Mouse (Mus musculus) megakaryocyte, embryonic 14.5 days (primary cell): ENCODE data around the gene Dagla. TPM values are rescaled to one million over a fixed set of nuclear protein-coding genes. Genes with fewer than 3 reads are reported as not detected.
A peak's percentile ranks its signal among the peaks of the same experiment; 100 is the strongest.

Experiments
- H3K27me3 ChIP-seq: replicated peaks from 2 replicates; pipeline ENCODE3; 2012; ENCODE audit warnings: inconsistent platforms
- H3K36me3 ChIP-seq: replicated peaks from 2 replicates; pipeline ENCODE3; 2012; ENCODE audit warnings: low read length, inconsistent platforms, mixed read lengths
- H3K4me1 ChIP-seq: 2 replicates; pipeline ENCODE4 v1.6.1; 2012; ENCODE audit warnings: inconsistent platforms
- H3K4me3 ChIP-seq: replicated peaks from 2 replicates; pipeline ENCODE3; 2012; ENCODE audit warnings: moderate library complexity, mild to moderate bottlenecking, inconsistent platforms
- H3K9me3 ChIP-seq: 2 replicates; pipeline ENCODE4 v1.6.1; 2012; ENCODE audit warnings: inconsistent platforms
- FLI1 ChIP-seq: IDR thresholded peaks from 2 replicates; pipeline ENCODE4 v1.6.1; 2012; ENCODE audit warnings: low read length, inconsistent platforms, mixed read lengths
- GATA1 ChIP-seq: IDR thresholded peaks from 3 replicates; pipeline ENCODE4 v1.6.1; 2012; ENCODE audit warnings: mixed read lengths, low read length, inconsistent platforms, borderline replicate concordance
- polyA plus RNA-seq: library from polyadenylated mRNA; stranded (reverse); fragments of >175 nt; gene quantifications from 2 replicates; pipeline ENCODE4 v1.2.3, GENCODE M21; 2012; ENCODE audit warnings: low replicate concordance; ENCODE audit not compliant: insufficient read depth

Dagla gene
- polyA plus RNA-seq, 1 experiment: 1.1 TPM

GRCm38 (mm10) chr19:10316956-10317355 is 12.3 kb upstream of the Dagla start:
- peaks cover 3% of the 10 kb centered on the region; the same call in 1 of the 2 replicates for H3K9me3 ChIP-seq
- peaks cover 10% of the 10 kb centered on the region for H3K4me1 ChIP-seq
- H3K27me3 ChIP-seq: peaks cover 38% of the 10 kb centered on the region
- TF ChIP-seq GATA1: no peak
- no peak for TF ChIP-seq FLI1
- no peaks in the 10 kb centered on the region for H3K36me3 ChIP-seq
- H3K4me3 ChIP-seq: no peak overlapping the region

DNA sequence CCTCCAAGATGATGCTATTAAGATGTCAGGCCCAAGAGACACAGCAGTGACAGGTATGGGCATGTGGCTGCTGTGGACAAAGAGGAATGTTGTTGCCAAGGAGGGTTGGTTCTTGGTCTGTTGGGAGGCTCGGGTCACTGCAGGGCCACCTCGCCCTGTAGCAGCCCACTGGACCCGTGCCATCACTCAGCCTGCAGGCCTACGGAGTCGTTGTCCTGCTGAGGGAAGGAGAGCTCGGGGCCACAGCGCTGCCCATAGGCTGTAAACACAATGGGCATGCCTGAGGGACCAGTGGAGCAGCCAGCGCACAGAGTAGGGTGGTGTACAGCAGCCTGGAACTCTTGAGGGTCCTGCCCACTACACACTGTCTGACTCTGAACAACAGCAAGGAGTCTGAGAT is 7.4 kb upstream of the Dagla start:
- H3K36me3 ChIP-seq: no peaks in the 10 kb centered on the region
- H3K4me1 ChIP-seq: no peaks in the 10 kb centered on the region
- peaks cover 43% of the 10 kb centered on the region for H3K27me3 ChIP-seq
- peaks cover 3% of the 10 kb centered on the region; the same call in 1 of the 2 replicates for H3K9me3 ChIP-seq
- H3K4me3 ChIP-seq: no peak overlapping the region
- no peak for TF ChIP-seq GATA1
- no peak for TF ChIP-seq FLI1

GRCm38 (mm10) chr19:10308990-10309389 is 4.3 kb upstream of the Dagla start:
- H3K27me3 ChIP-seq: peaks cover 62% of the 10 kb centered on the region
- TF ChIP-seq FLI1 (no peak), GATA1 (no peak)

GRCm38 (mm10) chr19:10307941-10308340 is 3.3 kb upstream of the Dagla start:
- TF ChIP-seq FLI1 (no peak), GATA1 (no peak)
- H3K36me3 ChIP-seq: no peaks in the 10 kb centered on the region
- H3K27me3 ChIP-seq: peaks cover 69% of the 10 kb centered on the region

More at GRCm38 (mm10) chr19:10308990-10309389, 4.3 kb upstream of the Dagla start:
- Histone ChIP-seq H3K4me3 (no peak overlapping the region), H3K9me3 (0 out of 2 replicates have a peak, but pooled peaks cover 3% of the 10 kb centered on the region), H3K36me3 (no peaks in the 10 kb centered on the region), H3K4me1 (peaks cover 15% of the 10 kb centered on the region)

GRCm38 (mm10) chr19:10307351-10307750 is 2.7 kb upstream of the Dagla start:
- H3K9me3 ChIP-seq: 0 out of 2 replicates have a peak, but pooled peaks cover 3% of the 10 kb centered on the region
- H3K4me3 ChIP-seq: no peak overlapping the region
- H3K27me3 ChIP-seq: peaks cover 75% of the 10 kb centered on the region
- H3K36me3 ChIP-seq: no peaks in the 10 kb centered on the region
- no peak for TF ChIP-seq GATA1
- no peak for TF ChIP-seq FLI1
- H3K4me1 ChIP-seq: peaks cover 15% of the 10 kb centered on the region

More at GRCm38 (mm10) chr19:10307941-10308340, 3.3 kb upstream of the Dagla start:
- H3K4me1 ChIP-seq: peaks cover 15% of the 10 kb centered on the region
- 0 out of 2 replicates have a peak, but pooled peaks cover 3% of the 10 kb centered on the region for H3K9me3 ChIP-seq
- no peak overlapping the region for H3K4me3 ChIP-seq

DNA sequence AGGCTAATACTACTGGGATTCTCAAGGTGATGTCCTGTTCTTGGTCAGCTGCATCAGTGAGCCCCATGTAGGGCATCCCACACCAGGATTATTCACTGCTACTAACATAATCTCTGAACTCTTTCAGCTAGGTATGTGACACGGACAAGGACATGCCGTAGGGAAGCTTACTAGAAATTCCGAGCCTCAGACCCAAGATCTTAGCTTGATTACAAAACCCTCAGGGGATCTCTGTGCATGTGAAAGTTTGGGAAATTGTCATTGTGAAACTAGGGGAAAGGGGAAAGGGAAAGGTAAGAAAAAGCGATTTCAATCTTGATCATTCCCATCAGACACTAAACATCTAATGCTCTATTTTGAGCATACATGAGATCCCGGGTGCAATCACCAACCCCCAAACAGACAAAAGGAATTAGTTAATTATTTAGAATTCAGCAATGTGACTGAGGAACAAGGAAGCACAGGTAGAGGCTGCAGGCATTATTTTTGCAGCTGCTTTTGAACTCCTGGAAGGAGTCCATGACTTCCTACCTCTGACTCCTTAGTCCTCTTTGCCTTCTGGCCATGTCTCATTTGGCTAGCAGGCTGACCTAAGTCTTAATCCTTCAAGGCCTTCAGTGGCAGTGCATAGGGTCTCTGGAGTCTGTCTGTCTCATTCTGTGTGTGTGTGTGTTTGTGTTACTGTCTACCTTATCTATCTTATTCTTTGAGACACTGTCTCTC is 2.0 kb upstream of the Dagla start:
- H3K27me3 ChIP-seq: peaks cover 78% of the 10 kb centered on the region
- H3K9me3 ChIP-seq: 0 out of 2 replicates have a peak, but pooled peaks cover 3% of the 10 kb centered on the region
- no peak overlapping the region for H3K4me3 ChIP-seq
- no peaks in the 10 kb centered on the region for H3K36me3 ChIP-seq
- peaks cover 15% of the 10 kb centered on the region for H3K4me1 ChIP-seq
- TF ChIP-seq GATA1 (no peak), FLI1 (no peak)

DNA sequence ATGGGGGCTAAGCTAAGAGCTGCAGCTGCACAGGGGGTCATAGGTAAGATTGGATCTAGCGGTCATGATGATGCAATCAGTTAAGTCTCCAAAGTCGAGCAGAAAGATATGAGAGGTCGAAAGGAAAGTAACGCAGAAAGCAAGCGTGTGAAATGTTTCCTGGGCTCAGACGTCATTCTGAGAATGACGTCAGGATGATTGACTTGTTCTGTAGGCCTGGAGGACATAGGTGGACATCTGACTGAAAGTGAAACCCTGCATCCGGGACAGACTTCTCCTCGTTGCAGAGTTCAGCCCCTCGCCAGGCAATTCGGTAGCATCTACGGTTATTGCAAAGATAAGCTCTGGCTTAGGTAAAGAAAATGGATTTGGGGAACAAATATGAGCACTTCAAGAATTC is 963 bp upstream of the Dagla start:
- H3K4me3 ChIP-seq: no peak overlapping the region
- no peak for TF ChIP-seq GATA1
- no peak for TF ChIP-seq FLI1
- peaks cover 86% of the 10 kb centered on the region for H3K27me3 ChIP-seq
- 0 out of 2 replicates have a peak, but pooled peaks cover 3% of the 10 kb centered on the region for H3K9me3 ChIP-seq
- H3K4me1 ChIP-seq: peaks cover 19% of the 10 kb centered on the region
- no peaks in the 10 kb centered on the region for H3K36me3 ChIP-seq

DNA sequence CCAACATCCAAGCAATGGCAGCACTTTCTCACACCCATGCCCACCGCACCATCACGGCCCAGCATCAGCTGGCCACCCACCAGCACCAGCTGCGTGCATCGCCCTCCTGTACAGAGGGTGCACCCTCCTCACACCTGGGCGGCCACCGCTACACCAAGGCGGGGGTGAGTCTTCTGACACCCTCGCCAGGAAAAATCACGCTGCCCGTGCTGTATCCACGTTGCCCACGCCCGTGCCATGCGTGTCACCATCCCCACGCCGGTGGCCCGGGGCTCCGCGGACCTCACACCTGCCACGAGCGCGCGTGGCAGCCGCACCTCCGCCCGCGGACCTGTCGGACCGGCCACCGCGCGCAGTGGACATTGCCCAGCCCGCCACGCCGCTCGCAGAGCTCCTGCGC is 282 bp downstream of the Dagla start:
- no peaks in the 10 kb centered on the region for H3K36me3 ChIP-seq
- peak overlapping the region; percentile 89 for H3K4me3 ChIP-seq
- TF ChIP-seq FLI1 (no peak), GATA1 (no peak)
- 0 out of 2 replicates have a peak, but pooled peaks cover 3% of the 10 kb centered on the region for H3K9me3 ChIP-seq
- peaks cover 19% of the 10 kb centered on the region for H3K4me1 ChIP-seq
- H3K27me3 ChIP-seq: peaks cover 98% of the 10 kb centered on the region

DNA sequence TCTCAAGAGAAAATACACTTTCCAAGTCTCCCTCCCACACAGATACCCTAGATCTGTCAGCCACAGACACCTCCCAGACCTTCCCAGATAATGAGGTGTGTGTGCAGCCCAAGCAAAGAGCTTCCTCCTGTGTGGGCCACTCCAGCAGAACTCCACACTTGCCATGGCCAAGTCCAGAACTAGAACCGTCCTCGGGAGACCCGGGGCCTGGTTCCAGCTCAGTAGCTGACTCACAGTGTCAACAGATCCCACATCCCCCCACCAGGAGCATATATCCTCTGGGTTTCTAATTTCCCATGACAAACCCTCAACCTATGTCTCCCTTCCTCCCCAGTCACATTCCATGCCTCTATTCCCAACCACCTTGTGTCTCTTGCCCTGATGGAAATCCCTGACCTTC is 1.8 kb downstream of the Dagla start:
- Histone ChIP-seq H3K4me3 (no peak overlapping the region), H3K4me1 (peaks cover 19% of the 10 kb centered on the region), H3K27me3 (peaks cover 96% of the 10 kb centered on the region), H3K9me3 (0 out of 2 replicates have a peak, but pooled peaks cover 3% of the 10 kb centered on the region), H3K36me3 (no peaks in the 10 kb centered on the region)
- no peak for TF ChIP-seq GATA1
- no peak for TF ChIP-seq FLI1

DNA sequence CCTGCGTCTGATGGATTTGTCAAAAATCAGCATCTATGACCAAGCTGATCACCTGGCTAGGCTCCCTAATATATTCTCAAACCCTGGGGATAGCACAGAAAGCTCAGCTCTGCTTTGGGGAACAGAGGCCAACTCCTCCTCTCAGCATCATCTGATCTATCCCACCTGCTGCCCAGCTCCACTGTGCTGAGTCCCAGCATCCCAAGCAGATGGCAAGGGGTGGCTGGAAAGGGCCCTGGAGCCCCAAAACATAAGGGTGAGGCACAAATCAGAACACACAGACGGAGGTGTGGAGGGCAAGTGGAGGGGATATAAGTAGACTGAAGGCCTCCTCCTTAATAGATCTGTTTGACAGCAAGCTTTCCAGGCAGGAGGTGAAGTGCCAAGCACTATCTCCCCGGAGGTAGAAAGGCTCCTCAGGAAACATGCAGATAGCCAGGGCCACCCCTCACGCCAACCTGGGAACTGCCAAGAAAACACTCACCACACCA is 2.8 kb downstream of the Dagla start:
- Histone ChIP-seq H3K4me3 (no peak overlapping the region), H3K27me3 (peaks cover 95% of the 10 kb centered on the region), H3K36me3 (no peaks in the 10 kb centered on the region), H3K9me3 (0 out of 2 replicates have a peak, but pooled peaks cover 3% of the 10 kb centered on the region), H3K4me1 (peaks cover 19% of the 10 kb centered on the region)
- TF ChIP-seq FLI1: no peak
- TF ChIP-seq GATA1: no peak
